Comparison of ENCODE assay signal across 8 mouse cellular contexts in genomic region chr2:61668260-61668659, GRCm38 (mm10). TPM values are rescaled to one million over a fixed set of nuclear protein-coding genes. Genes with fewer than 3 reads are reported as not detected.
DNase-seq lines count a peak whose midpoint lies in the region; ATAC-seq lines count a peak whose summit lies in the region.

No protein-coding gene starts in this region.

- WGBS in kidney, embryonic 15.5 days = 23% methylated on average over 4 of the region's 4 CpGs

- H3K4me2 ChIP-seq in kidney, embryonic 15.5 days = no peak overlapping the region

- no peaks in the 10 kb centered on the region; the same call in 1 of the 2 replicates for H3K27me3 ChIP-seq in kidney, embryonic 15.5 days

- ATAC-seq in kidney, embryonic 15.5 days (replicated peaks; ENCODE audit: low FRiP score) = no peak
- ATAC-seq in erythroblast, adult 5-6 weeks (replicated peaks; ENCODE audit: low FRiP score, poor library complexity, severe bottlenecking) = peak; percentile 57; the same call in 1 of the 2 replicates

- H3K36me3 ChIP-seq in kidney, embryonic 15.5 days = no peaks in the 10 kb centered on the region

- DNase-seq in kidney, adult 11 months = peak; percentile 30
- DNase-seq in ES-CJ7 (ENCODE audit: low read depth, low spot score) = peak; percentile 62
- peak; percentile 79 for DNase-seq in brain, adult 2 months (ENCODE audit: low read depth, low spot score)
- DNase-seq in layer of hippocampus, postnatal 36 days = peak; percentile 29
- DNase-seq in retina, embryonic 14.5 days (ENCODE audit: low spot score) = peak; percentile 50
- peak; percentile 10 for DNase-seq in yolk sac, embryonic 10.5 days (ENCODE audit: low spot score)

- H3K9me3 ChIP-seq in kidney, embryonic 15.5 days (replicated peaks) = no peaks in the 10 kb centered on the region

- H3K27ac ChIP-seq in kidney, embryonic 15.5 days = no peak overlapping the region

- H3K4me1 ChIP-seq in kidney, embryonic 15.5 days = no peaks in the 10 kb centered on the region

- no peak overlapping the region for H3K9ac ChIP-seq in kidney, embryonic 15.5 days

- H3K4me3 ChIP-seq in kidney, embryonic 15.5 days (replicated peaks) = no peak overlapping the region

RNA-seq across cellular contexts. Expression of gene Psmd14, which starts 43.2 kb away (rescaled TPM):
- polyA plus RNA-seq in kidney, embryonic 15.5 days (2015; fragmentation: Nextera tagmentation; extraction: Ambion mirVana) = 179 and 192 TPM in 2 replicates
- total RNA-seq in erythroblast, adult 5-6 weeks (2015; ENCODE audit: low replicate concordance) = 78.4 and 110 TPM in 2 replicates
- 51.5 and 58.0 TPM in 2 replicates for total RNA-seq in erythroblast, adult 5-6 weeks (2017; ENCODE audit: low replicate concordance)
- total RNA-seq in layer of hippocampus, postnatal 36 days (2021) = 100 to 1,000 TPM; 119 to 124 TPM

Comparison
In these comparisons a context has a peak if more than half of its experiments do, and no peak if none do; other contexts are left out.
1. DNase-seq: peak in every context shown above with its lines; median percentile 79 in brain, adult 2 months; 62 in ES-CJ7; 50 in retina, embryonic 14.5 days; 30 in kidney, adult 11 months; 29 in layer of hippocampus, postnatal 36 days; 10 in yolk sac, embryonic 10.5 days.